Mouse (Mus musculus) gastrocnemius, adult 2 months (tissue): Measurements from ENCODE around the gene Prex1. TPM values are rescaled to one million over a fixed set of nuclear protein-coding genes. Genes with fewer than 3 reads are reported as not detected.
"Not testable (repeated sequence)": the region's sequence is repeated elsewhere in the genome, so short reads cannot be mapped to it uniquely, and the experiment has no call there.

Experiments
- DNase-seq: peaks from one replicate; pipeline ENCODE4 v3.0.0; 2022
- H3K27ac ChIP-seq: fragments of 200-600 bp; 2 replicates; pipeline ENCODE4 v1.8.1; 2022; ENCODE audit warnings: mild to moderate bottlenecking
- H3K4me3 ChIP-seq: fragments of 200-600 bp; 2 replicates; pipeline ENCODE4 v1.8.1; 2022; ENCODE audit warnings: mild to moderate bottlenecking, moderate library complexity
- CTCF ChIP-seq: fragments of 200-600 bp; IDR thresholded peaks from 2 replicates; pipeline ENCODE4 v1.8.1; 2022; ENCODE audit warnings: antibody characterized with exemption, mild to moderate bottlenecking, moderate library complexity
- intact Hi-C: fragments of 180-260 bp; cut with DNase I; formaldehyde crosslinking; loops from one replicate; pipeline ENCODE4 v1.15.1; 2025
- total RNA-seq, 2 experiments: library from RNA; stranded (reverse); gene quantifications; 2 replicates each; pipeline ENCODE4 v1.2.3; 2021

The Prex1 gene
- total RNA-seq, 2 experiments from 2014 or later: 3.0 to 5.2 TPM

GRCm38 (mm10) chr2:166735469-166736001, 21.9 kb upstream of the Prex1 start:
- peak; percentile 18 for DNase-seq
- Histone ChIP-seq H3K27ac (peak overlapping the region; percentile 46; the same call in 1 of the 2 replicates), H3K4me3 (peak overlapping the region; percentile 24; the same call in 1 of the 2 replicates)
- intact Hi-C loops: no loop called here
- TF ChIP-seq CTCF: no peak

GRCm38 (mm10) chr2:166732860-166733259, 19.2 kb upstream of the Prex1 start:
- DNase-seq: peak; percentile 9
- TF ChIP-seq CTCF: no peak
- Histone ChIP-seq H3K4me3 (no peak overlapping the region), H3K27ac (no peak overlapping the region)
- intact Hi-C loops: loop anchor here (5.0 kb wide), 1 partner anchor 39 kb away; no protein-coding TSS in a partner anchor

- H3K27ac ChIP-seq: no peak overlapping the region
- no peak for TF ChIP-seq CTCF
- peak; percentile 9 for DNase-seq
- no peak overlapping the region for H3K4me3 ChIP-seq
- intact Hi-C loops: loop anchor here (5.0 kb wide), 1 partner anchor 40 kb away; no protein-coding TSS in a partner anchor
Observed at GRCm38 (mm10) chr2:166732146-166732545, 18.5 kb upstream of the Prex1 start.

- intact Hi-C loops: loop anchor here (5.0 kb wide), 1 partner anchor 41 kb away; no protein-coding TSS in a partner anchor
- DNase-seq: peak; percentile 11
- H3K4me3 ChIP-seq: not testable (repeated sequence)
- peak overlapping the region; percentile 85 for H3K27ac ChIP-seq
Observed at GRCm38 (mm10) chr2:166731102-166731883, 17.7 kb upstream of the Prex1 start.

DNA sequence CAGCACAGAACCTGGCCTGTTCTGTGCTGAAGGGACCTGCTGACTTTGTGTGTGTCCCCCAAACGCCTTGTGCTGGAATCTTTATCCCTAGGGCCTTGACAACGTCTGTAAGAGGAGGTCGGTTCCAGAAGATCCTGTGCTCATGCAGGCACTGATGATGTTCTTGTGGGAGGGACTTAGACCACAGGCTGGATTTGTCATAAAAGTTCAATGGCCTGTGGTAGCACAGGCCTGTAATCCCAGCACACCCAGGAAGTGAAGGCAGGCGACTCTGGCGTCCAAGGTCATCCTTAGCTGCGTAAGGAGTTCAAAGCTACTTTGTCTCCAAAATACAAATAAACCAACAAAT, 16.9 kb upstream of the Prex1 start:
- intact Hi-C loops: loop anchor here (5.0 kb wide), 1 partner anchor 42 kb away; no protein-coding TSS in a partner anchor
- no peak for TF ChIP-seq CTCF
- DNase-seq: peak; percentile 36
- peak overlapping the region; percentile 85 for H3K27ac ChIP-seq
- no peak overlapping the region for H3K4me3 ChIP-seq

GRCm38 (mm10) chr2:166729656-166730566, 16.3 kb upstream of the Prex1 start:
- TF ChIP-seq CTCF: no peak
- Histone ChIP-seq H3K4me3 (peak overlapping the region; percentile 30), H3K27ac (peak overlapping the region; percentile 85)
- DNase-seq: peak; percentile 84
- intact Hi-C loops: loop anchor here (5.0 kb wide), 1 partner anchor 42 kb away; no protein-coding TSS in a partner anchor

GRCm38 (mm10) chr2:166729045-166729444, 15.4 kb upstream of the Prex1 start:
- H3K27ac ChIP-seq: peak overlapping the region; percentile 85
- TF ChIP-seq CTCF: no peak
- H3K4me3 ChIP-seq: no peak overlapping the region
- intact Hi-C loops: no loop called here
- DNase-seq: no peak

DNA sequence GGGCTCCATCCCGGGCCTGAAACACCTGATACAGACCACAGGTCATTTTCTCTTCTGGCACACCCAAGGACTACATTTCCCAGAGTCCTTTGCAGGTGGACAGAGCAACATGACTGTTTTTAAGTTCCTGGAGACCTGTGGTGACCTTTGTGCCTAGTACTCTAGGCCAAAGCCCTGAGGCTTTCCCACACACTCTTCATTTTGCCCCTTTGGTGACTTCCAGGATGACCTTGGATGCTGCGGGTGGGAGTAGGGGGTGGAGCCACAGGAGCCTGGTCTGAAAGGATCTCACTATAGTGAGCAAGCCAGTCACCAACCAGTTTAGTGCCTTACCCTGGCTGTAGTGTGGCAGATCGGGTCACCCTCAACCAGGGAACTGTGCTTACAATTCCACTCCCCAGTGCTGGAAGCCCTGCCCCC, 14.6 kb upstream of the Prex1 start:
- DNase-seq: no peak
- intact Hi-C loops: no loop called here

DNA sequence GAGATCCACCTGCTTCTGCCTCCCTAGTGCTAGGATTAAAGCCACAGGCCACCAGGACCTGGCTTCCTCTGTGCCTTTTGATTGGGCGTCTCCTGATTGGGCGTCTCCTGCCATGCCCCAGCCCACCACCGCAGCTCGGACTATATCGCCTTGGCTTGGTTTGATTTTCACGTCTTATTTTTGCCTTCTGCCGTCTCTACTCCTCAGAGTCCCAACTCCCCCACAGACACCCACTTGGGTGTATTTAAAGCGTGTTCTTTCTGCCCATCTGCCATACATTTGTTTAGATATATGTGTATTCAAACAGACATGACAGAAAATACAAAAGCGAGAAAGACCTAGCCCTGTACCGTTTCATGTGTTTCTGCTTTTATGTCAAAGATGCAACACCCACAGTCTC, 14.2 kb upstream of the Prex1 start:
- intact Hi-C loops: no loop called here
- Histone ChIP-seq H3K27ac (no peak overlapping the region), H3K4me3 (no peak overlapping the region)
- DNase-seq: no peak
- no peak for TF ChIP-seq CTCF

More for the DNA sequence above, 14.6 kb upstream of the Prex1 start:
- TF ChIP-seq CTCF: no peak
- no peak overlapping the region for H3K4me3 ChIP-seq
- 0 out of 2 replicates have a peak overlapping the region, but pooled peaks have one; percentile 0 for H3K27ac ChIP-seq

- intact Hi-C loops: no loop called here
- DNase-seq: no peak
- no peak for TF ChIP-seq CTCF
- no peak overlapping the region for H3K27ac ChIP-seq
- no peak overlapping the region for H3K4me3 ChIP-seq
Observed at GRCm38 (mm10) chr2:166726891-166727290, 13.3 kb upstream of the Prex1 start.

- no peak overlapping the region for H3K4me3 ChIP-seq
- DNase-seq: no peak
- no peak for TF ChIP-seq CTCF
- intact Hi-C loops: no loop called here
- no peak overlapping the region for H3K27ac ChIP-seq
Observed at GRCm38 (mm10) chr2:166720416-166720815, 6.8 kb upstream of the Prex1 start.

- Histone ChIP-seq H3K4me3 (no peak overlapping the region), H3K27ac (no peak overlapping the region)
- intact Hi-C loops: no loop called here
- no peak for TF ChIP-seq CTCF
- DNase-seq: no peak
Observed at GRCm38 (mm10) chr2:166719930-166720305, 6.3 kb upstream of the Prex1 start.
